9 mouse cellular contexts compared by ENCODE assay signal in the genomic region with DNA sequence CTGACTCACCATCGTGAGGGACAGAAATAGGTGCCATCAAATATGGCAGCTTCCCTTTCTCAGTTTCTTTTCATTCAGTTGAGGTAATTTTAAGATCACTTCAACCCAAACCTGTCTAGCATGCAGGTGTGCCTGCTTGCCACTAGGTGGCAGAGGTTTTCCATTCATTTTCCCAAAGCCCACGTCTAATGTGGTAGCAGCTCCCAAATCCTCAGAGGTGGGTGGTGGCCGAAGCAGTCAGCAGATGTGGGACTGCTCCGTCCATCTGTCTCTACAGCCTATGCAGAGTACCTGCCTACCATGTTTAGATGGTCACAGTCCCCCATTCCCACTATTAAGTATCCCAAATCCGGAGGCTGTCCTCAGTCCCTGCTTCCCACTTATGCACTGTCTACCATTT.
DNase-seq lines count a peak whose midpoint lies in the region; ATAC-seq lines count a peak whose summit lies in the region.
"Had no signal": no experiment of that assay in that cellular context is flagged by ENCODE, and none has a peak within 500 bp of the region (broad histone marks: within the 10 kb centered on the region; RNA-seq: fewer than 3 reads in every experiment).

No protein-coding gene starts in this region.

- H3K36me3 ChIP-seq in embryonic facial prominence, embryonic 11.5 days (replicated peaks; ENCODE audit: control insufficient read depth, insufficient read depth, low read depth, low read length) = no peaks in the 10 kb centered on the region
- 0 out of 2 replicates have a peak, but pooled peaks cover 2% of the 10 kb centered on the region for H3K36me3 ChIP-seq in hindbrain, embryonic 16.5 days (ENCODE audit: control insufficient read depth, insufficient read depth, low read length)
- H3K36me3 ChIP-seq in limb, embryonic 15.5 days = no peaks in the 10 kb centered on the region
- no peaks in the 10 kb centered on the region for H3K36me3 ChIP-seq in neural tube, embryonic 11.5 days (ENCODE audit: control insufficient read depth, insufficient read depth, low read length)

- H3K9ac ChIP-seq in embryonic facial prominence, embryonic 11.5 days (replicated peaks; ENCODE audit: low read length) = no peak overlapping the region
- no peak overlapping the region for H3K9ac ChIP-seq in hindbrain, embryonic 16.5 days (ENCODE audit: low read depth, low read length)
- H3K9ac ChIP-seq in limb, embryonic 15.5 days = no peak overlapping the region
- no peak overlapping the region for H3K9ac ChIP-seq in neural tube, embryonic 11.5 days (ENCODE audit: low read length)

- no peak overlapping the region for H3K27ac ChIP-seq in embryonic facial prominence, embryonic 11.5 days (replicated peaks; ENCODE audit: low read depth, low read length)
- no peak overlapping the region for H3K27ac ChIP-seq in hindbrain, embryonic 16.5 days (ENCODE audit: low read depth, low read length)
- no peak overlapping the region for H3K27ac ChIP-seq in limb, embryonic 15.5 days
- H3K27ac ChIP-seq in neural tube, embryonic 11.5 days (ENCODE audit: low read depth, low read length) = no peak overlapping the region

- H3K27me3 ChIP-seq in embryonic facial prominence, embryonic 11.5 days (ENCODE audit: control insufficient read depth, insufficient read depth, low read length) = no peaks in the 10 kb centered on the region
- H3K27me3 ChIP-seq in hindbrain, embryonic 16.5 days (replicated peaks; ENCODE audit: control insufficient read depth, insufficient read depth, low read length) = no peaks in the 10 kb centered on the region
- no peaks in the 10 kb centered on the region for H3K27me3 ChIP-seq in limb, embryonic 15.5 days
- H3K27me3 ChIP-seq in neural tube, embryonic 11.5 days (ENCODE audit: control insufficient read depth, insufficient read depth, low read length) = no peaks in the 10 kb centered on the region

- H3K9me3 ChIP-seq in embryonic facial prominence, embryonic 11.5 days (replicated peaks; ENCODE audit: control insufficient read depth, low read length) = no peaks in the 10 kb centered on the region
- no peaks in the 10 kb centered on the region for H3K9me3 ChIP-seq in hindbrain, embryonic 16.5 days (ENCODE audit: control insufficient read depth, low read length)
- no peaks in the 10 kb centered on the region for H3K9me3 ChIP-seq in limb, embryonic 15.5 days
- no peaks in the 10 kb centered on the region for H3K9me3 ChIP-seq in neural tube, embryonic 11.5 days (ENCODE audit: control insufficient read depth, low read length)

- H3K4me1 ChIP-seq in embryonic facial prominence, embryonic 11.5 days (ENCODE audit: control insufficient read depth, insufficient read depth, low read length) = peaks cover 1% of the 10 kb centered on the region; the same call in 1 of the 2 replicates
- no peaks in the 10 kb centered on the region for H3K4me1 ChIP-seq in hindbrain, embryonic 16.5 days (ENCODE audit: control insufficient read depth, insufficient read depth, low read depth, low read length)
- H3K4me1 ChIP-seq in limb, embryonic 15.5 days = peaks cover 6% of the 10 kb centered on the region; the same call in 1 of the 2 replicates
- no peaks in the 10 kb centered on the region for H3K4me1 ChIP-seq in neural tube, embryonic 11.5 days (ENCODE audit: control insufficient read depth, insufficient read depth, low read length)

- DNase-seq in ovary, postnatal 14 days (ENCODE audit: low spot score) = peak; percentile 30
- no peak for DNase-seq in ovary, adult 18-20 months (ENCODE audit: low spot score)
- DNase-seq in adrenal gland, postnatal 25 days = peak; percentile 18
- DNase-seq in embryonic facial prominence, embryonic 11.5 days (ENCODE audit: low spot score) = peak; percentile 76
- DNase-seq in neural tube, embryonic 11.5 days (ENCODE audit: low spot score) = peak; percentile 54
- no peak for DNase-seq in gastrocnemius, adult 8-10 months (ENCODE audit: low spot score in 2 of 2)

- peak; percentile 51; the same call in 1 of the 2 replicates for ATAC-seq in embryonic facial prominence, embryonic 11.5 days (replicated peaks; ENCODE audit: insufficient number of reproducible peaks, low FRiP score, low TSS enrichment, low read depth)
- peak; percentile 79 for ATAC-seq in hindbrain, embryonic 16.5 days
- 0 out of 2 replicates have a peak, but pooled peaks have one; percentile 22 for ATAC-seq in limb, embryonic 15.5 days (ENCODE audit: insufficient number of reproducible peaks, low FRiP score, low TSS enrichment, low read depth)
- no peak for ATAC-seq in neural tube, embryonic 11.5 days (ENCODE audit: insufficient read depth, low FRiP score, low TSS enrichment)

- WGBS in embryonic facial prominence, embryonic 11.5 days = 21% methylated on average over 5 of the region's 5 CpGs
- 22% methylated on average over 5 of the region's 5 CpGs for WGBS in hindbrain, embryonic 16.5 days
- 15% methylated on average over 5 of the region's 5 CpGs for WGBS in limb, embryonic 15.5 days
- 25% methylated on average over 5 of the region's 5 CpGs for WGBS in neural tube, embryonic 11.5 days

- H3K4me2 ChIP-seq in embryonic facial prominence, embryonic 11.5 days (ENCODE audit: low read depth, low read length) = no peak overlapping the region
- H3K4me2 ChIP-seq in hindbrain, embryonic 16.5 days (ENCODE audit: low read length) = no peak overlapping the region
- H3K4me2 ChIP-seq in limb, embryonic 15.5 days = no peak overlapping the region
- no peak overlapping the region for H3K4me2 ChIP-seq in neural tube, embryonic 11.5 days (ENCODE audit: low read depth)

- H3K4me3 ChIP-seq in embryonic facial prominence, embryonic 11.5 days (ENCODE audit: low read depth, low read length) = no peak overlapping the region
- H3K4me3 ChIP-seq in hindbrain, embryonic 16.5 days (ENCODE audit: low read length) = no peak overlapping the region
- H3K4me3 ChIP-seq in limb, embryonic 15.5 days = no peak overlapping the region
- no peak overlapping the region for H3K4me3 ChIP-seq in neural tube, embryonic 11.5 days (ENCODE audit: low read depth, low read length)
- H3K4me3 ChIP-seq: myocyte had no signal

Comparison
In these comparisons a context has a peak if more than half of its experiments do, and no peak if none do; other contexts are left out.
1. DNase-seq: peak in ovary, postnatal 14 days (single experiment), adrenal gland, postnatal 25 days (single experiment), embryonic facial prominence, embryonic 11.5 days (single experiment) and neural tube, embryonic 11.5 days (single experiment); none in ovary, adult 18-20 months (single experiment) and gastrocnemius, adult 8-10 months (0 of 2).